21 mouse cellular contexts compared by ENCODE assay signal in the genomic region with DNA sequence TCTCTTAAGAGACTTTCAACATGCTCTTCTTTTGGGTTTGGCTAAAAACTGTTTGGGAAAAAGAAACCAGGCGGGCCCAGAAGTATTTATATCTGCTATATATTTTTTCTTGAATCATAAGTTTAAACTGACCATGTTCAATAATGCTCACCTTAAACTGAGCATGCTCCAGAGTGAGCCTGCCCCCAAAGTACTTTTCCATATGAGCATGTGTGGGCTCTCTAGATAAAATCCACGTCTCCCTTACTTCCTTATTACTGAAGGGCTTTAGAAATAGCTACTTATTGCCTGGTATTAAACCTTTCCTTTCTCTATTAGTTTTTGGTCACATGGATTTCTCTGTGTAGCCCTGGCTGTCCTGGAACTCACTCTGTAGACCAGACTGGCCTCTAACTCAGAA.
"Had no signal": no experiment of that assay in that cellular context is flagged by ENCODE, and none has a peak within 500 bp of the region (broad histone marks: within the 10 kb centered on the region; RNA-seq: fewer than 3 reads in every experiment).

No protein-coding gene starts in this region.

- H3K27ac ChIP-seq: gastrocnemius, adult 2 months; heart, embryonic 10.5 days; hindbrain, embryonic 12.5 days; hindbrain, embryonic 14.5 days; intestine, embryonic 15.5 days; limb, embryonic 10.5 days; limb, embryonic 12.5 days had no signal

- H3K9me3 ChIP-seq: heart, embryonic 10.5 days; heart, embryonic 12.5 days; hindbrain, embryonic 10.5 days; hindbrain, embryonic 12.5 days; intestine, embryonic 15.5 days; kidney, embryonic 15.5 days; limb, embryonic 10.5 days; limb, embryonic 12.5 days had no signal

- H3K9ac ChIP-seq: heart, embryonic 12.5 days; hindbrain, embryonic 12.5 days; hindbrain, embryonic 14.5 days; intestine, embryonic 15.5 days; kidney, embryonic 15.5 days; limb, embryonic 12.5 days had no signal

- H3K36me3 ChIP-seq: heart, embryonic 10.5 days; heart, embryonic 12.5 days; hindbrain, embryonic 10.5 days; hindbrain, embryonic 12.5 days; intestine, embryonic 15.5 days; kidney, embryonic 15.5 days; limb, embryonic 10.5 days; limb, embryonic 12.5 days had no signal

- DNase-seq: gastrocnemius, adult 2 months; gastrocnemius, postnatal 10 days; gastrocnemius, postnatal 25 days; heart, adult 18-20 months; heart, postnatal 10 days; heart, postnatal 4 days; kidney, adult 18-20 months; layer of hippocampus, adult 9-11 months; layer of hippocampus, postnatal 36 days had no signal

- H3K4me2 ChIP-seq: heart, embryonic 12.5 days; hindbrain, embryonic 12.5 days; hindbrain, embryonic 14.5 days; intestine, embryonic 15.5 days; kidney, embryonic 15.5 days; limb, embryonic 12.5 days; liver, embryonic 11.5 days had no signal

- H3K4me3 ChIP-seq: gastrocnemius, adult 2 months; heart, embryonic 10.5 days; heart, embryonic 12.5 days; hindbrain, embryonic 10.5 days; hindbrain, embryonic 12.5 days; intestine, embryonic 15.5 days; kidney, embryonic 15.5 days; limb, embryonic 10.5 days; limb, embryonic 12.5 days had no signal

- H3K27me3 ChIP-seq: heart, embryonic 12.5 days; hindbrain, embryonic 12.5 days; intestine, embryonic 15.5 days; kidney, embryonic 15.5 days; limb, embryonic 12.5 days had no signal

- ATAC-seq: hindbrain, embryonic 16.5 days; inflammation-experienced regulatory T-cells, adult 6 months; intestine, embryonic 15.5 days had no signal
